Mouse (Mus musculus) heart, postnatal 36 days (tissue): ENCODE measurements around the gene Mrps27. TPM values are rescaled to one million over a fixed set of nuclear protein-coding genes. Genes with fewer than 3 reads are reported as not detected.
"Not testable (repeated sequence)": the region's sequence is repeated elsewhere in the genome, so short reads cannot be mapped to it uniquely, and the experiment has no call there.

Source experiments
- DNase-seq, 2 experiments: peaks; one replicate each; pipeline ENCODE4 v3.0.0; 2021 to 2022
- intact Hi-C: fragments of 180-260 bp; cut with DNase I; formaldehyde crosslinking; loops from one replicate; pipeline ENCODE4 v1.15.1; 2025
- total RNA-seq, 2 experiments: library from RNA; stranded (reverse); gene quantifications; 2 replicates each; pipeline ENCODE4 v1.2.3; 2021

Gene Mrps27
- total RNA-seq, result 10 to 100 TPM; 48.2 to 48.8 TPM

GRCm38 (mm10) chr13:99344599-99345575 lies at the start of gene Mrps27, which contains the start of gene Ptcd2:
Gene Mrps27 (plus strand): TSS chr13:99344786.
Gene Ptcd2 (minus strand): TSS chr13:99344705.
- peak; percentile 97 to 98 for DNase-seq
- intact Hi-C loops, result no loop called here

- DNase-seq, result no peak
- intact Hi-C loops, result loop anchor here (5.0 kb wide), 1 partner anchor 38 kb away; no protein-coding TSS in a partner anchor
Measured at GRCm38 (mm10) chr13:99299921-99300320, 44.7 kb upstream of the Mrps27 start.

- DNase-seq, result no peak
- intact Hi-C loops, result loop anchor here (5.0 kb wide), 1 partner anchor 42 kb away; no protein-coding TSS in a partner anchor
Measured at GRCm38 (mm10) chr13:99303846-99304245, 40.7 kb upstream of the Mrps27 start.

GRCm38 (mm10) chr13:99304365-99304764 lies 40.2 kb upstream of the Mrps27 start:
- no peak for DNase-seq
- intact Hi-C loops, result loop anchor here (5.0 kb wide), 1 partner anchor 42 kb away; no protein-coding TSS in a partner anchor

GRCm38 (mm10) chr13:99305186-99305585 lies 39.4 kb upstream of the Mrps27 start:
- no peak for DNase-seq
- intact Hi-C loops, result no loop called here

- no peak for DNase-seq
- intact Hi-C loops, result no loop called here
Measured at GRCm38 (mm10) chr13:99306164-99306563, 38.4 kb upstream of the Mrps27 start.

GRCm38 (mm10) chr13:99307930-99308359 lies 36.6 kb upstream of the Mrps27 start:
- intact Hi-C loops, result no loop called here
- no peak for DNase-seq

- DNase-seq, result no peak
- intact Hi-C loops, result no loop called here
Measured at GRCm38 (mm10) chr13:99308393-99308792, 36.2 kb upstream of the Mrps27 start.

- no peak for DNase-seq
- intact Hi-C loops, result no loop called here
Measured at GRCm38 (mm10) chr13:99314098-99314497, 30.5 kb upstream of the Mrps27 start.

GRCm38 (mm10) chr13:99314657-99315181 lies 29.9 kb upstream of the Mrps27 start:
- DNase-seq, result no peak
- intact Hi-C loops, result loop anchor here (5.0 kb wide), 2 partner anchors 187 to 447 kb away; no protein-coding TSS in a partner anchor

GRCm38 (mm10) chr13:99316366-99316765 lies 28.2 kb upstream of the Mrps27 start:
- no peak for DNase-seq
- intact Hi-C loops, result loop anchor here (2.0 to 5.0 kb wide), 3 partner anchors 78 to 449 kb away; no protein-coding TSS in a partner anchor

GRCm38 (mm10) chr13:99317058-99317457 lies 27.5 kb upstream of the Mrps27 start:
- intact Hi-C loops, result loop anchor here (1.0 to 5.0 kb wide), 4 partner anchors 78 to 450 kb away; no protein-coding TSS in a partner anchor
- DNase-seq, result peak; percentile 63 to 70

GRCm38 (mm10) chr13:99320453-99320852 lies 24.1 kb upstream of the Mrps27 start:
- DNase-seq, result no peak
- intact Hi-C loops, result no loop called here

GRCm38 (mm10) chr13:99322915-99323314 lies 21.7 kb upstream of the Mrps27 start:
- DNase-seq, intact Hi-C loops: not testable (repeated sequence)

- intact Hi-C loops, result no loop called here
- DNase-seq, result no peak
Measured at GRCm38 (mm10) chr13:99323632-99324336, 20.8 kb upstream of the Mrps27 start.

- intact Hi-C loops, DNase-seq: not testable (repeated sequence)
Measured at GRCm38 (mm10) chr13:99324337-99324685, 20.3 kb upstream of the Mrps27 start.

GRCm38 (mm10) chr13:99331255-99331654 lies 13.3 kb upstream of the Mrps27 start:
- no peak for DNase-seq
- intact Hi-C loops, result no loop called here

GRCm38 (mm10) chr13:99337510-99337909 lies 7.1 kb upstream of the Mrps27 start:
- no peak for DNase-seq
- intact Hi-C loops, result no loop called here

GRCm38 (mm10) chr13:99341504-99341903 lies 3.1 kb upstream of the Mrps27 start:
- no peak for DNase-seq
- intact Hi-C loops, result no loop called here

GRCm38 (mm10) chr13:99343876-99344598 lies 549 bp upstream of the Mrps27 start:
- DNase-seq, result no peak
- intact Hi-C loops, result no loop called here
